Mouse (Mus musculus) adrenal gland, adult 2 months (tissue): ENCODE measurements around the gene Rdh1. TPM values are rescaled to one million over a fixed set of nuclear protein-coding genes. Genes with fewer than 3 reads are reported as not detected.

Experiments used
- polyA plus RNA-seq: library from polyadenylated mRNA; depleted of rRNA; stranded (reverse); fragments of >200 nt; gene quantifications from 2 replicates; pipeline ENCODE4 v1.2.3, GENCODE M21; 2012; rRNA removed
- total RNA-seq, 2 experiments: library from RNA; stranded (reverse); gene quantifications; 2 replicates each; pipeline ENCODE4 v1.2.3; 2021

Rdh1 gene
- total and polyA plus RNA-seq, 3 experiments, result 0.41 to 1.5 (median 0.98) TPM

Other genes with a start within 250 kb of the Rdh1 start
- gene Ndufa4l2, start 244.8 kb upstream of the Rdh1 start, total RNA-seq, result 10 to 100 TPM; 45.8 to 53.5 TPM
- gene Ndufa4l2, start 244.8 kb upstream of the Rdh1 start, polyA plus RNA-seq, result 86.0 and 107 TPM in 2 replicates
- gene Shmt2, start 237.3 kb upstream of the Rdh1 start, total RNA-seq, result 10 to 100 TPM; 43.3 to 48.8 TPM
- gene Shmt2, start 237.3 kb upstream of the Rdh1 start, polyA plus RNA-seq, result 84.2 and 106 TPM in 2 replicates
- gene Nxph4, start 225.2 kb upstream of the Rdh1 start, total RNA-seq, result 10 to 100 TPM in 1 of 2 experiments, 1 to 10 TPM in 1; 5.0 to 11.7 TPM
- gene Nxph4, start 225.2 kb upstream of the Rdh1 start, polyA plus RNA-seq, result 7.4 and 7.8 TPM in 2 replicates
- 100 to 1,000 TPM; 138 to 196 TPM for gene Lrp1, start 138.6 kb upstream of the Rdh1 start, total RNA-seq
- 197 and 201 TPM in 2 replicates for gene Lrp1, start 138.6 kb upstream of the Rdh1 start, polyA plus RNA-seq
- 100 to 1,000 TPM in 1 of 2 experiments, 10 to 100 TPM in 1; 88.3 to 109 TPM for gene Stat6, start 116.7 kb upstream of the Rdh1 start, total RNA-seq
- gene Stat6, start 116.7 kb upstream of the Rdh1 start, polyA plus RNA-seq, result 67.6 and 83.8 TPM in 2 replicates
- 1 to 10 TPM; 4.6 to 9.1 TPM for gene Nemp1, start 92.8 kb upstream of the Rdh1 start, total RNA-seq
- 1.5 and 2.6 TPM in 2 replicates for gene Nemp1, start 92.8 kb upstream of the Rdh1 start, polyA plus RNA-seq
- 10 to 100 TPM; 16.9 to 26.6 TPM for gene Nab2, start 91.2 kb upstream of the Rdh1 start, total RNA-seq
- gene Nab2, start 91.2 kb upstream of the Rdh1 start, polyA plus RNA-seq, result 35.9 and 38.7 TPM in 2 replicates
- gene Myo1a, start 54.6 kb upstream of the Rdh1 start, total RNA-seq, result 10 to 100 TPM in 1 of 2 experiments, 1 to 10 TPM in 1; 1.1 to 15.1 TPM
- 0.21 and 4.0 TPM in 2 replicates for gene Myo1a, start 54.6 kb upstream of the Rdh1 start, polyA plus RNA-seq
- gene Tac2, start 35.2 kb upstream of the Rdh1 start, total RNA-seq, result not detected
- 0.18 and 0.38 TPM in 2 replicates for gene Tac2, start 35.2 kb upstream of the Rdh1 start, polyA plus RNA-seq
- 10 to 100 TPM; 11.0 to 11.8 TPM for gene Zbtb39, start 20.2 kb upstream of the Rdh1 start, total RNA-seq
- gene Zbtb39, start 20.2 kb upstream of the Rdh1 start, polyA plus RNA-seq, result 5.6 and 5.8 TPM in 2 replicates
- gene Gpr182, start 8.0 kb upstream of the Rdh1 start, total RNA-seq, result 1 to 10 TPM; 8.2 to 8.5 TPM
- gene Gpr182, start 8.0 kb upstream of the Rdh1 start, polyA plus RNA-seq, result 18.5 and 21.0 TPM in 2 replicates
- gene Rdh16f1, start 66 bp downstream of the Rdh1 start, total RNA-seq, result 1 to 10 TPM; 1.1 to 2.9 TPM
- gene Rdh16f1, start 66 bp downstream of the Rdh1 start, polyA plus RNA-seq, result 1.5 TPM in 2 replicates
- under 1 TPM in 1 of 2 experiments, not detected in 1; 0.46 TPM for gene Rdh9, start 16.7 kb downstream of the Rdh1 start, total RNA-seq
- 0.22 and 0.31 TPM in 2 replicates for gene Rdh9, start 16.7 kb downstream of the Rdh1 start, polyA plus RNA-seq
- gene Rdh16, start 41.4 kb downstream of the Rdh1 start, total RNA-seq, result 1 to 10 TPM in 1 of 2 experiments, under 1 TPM in 1; 0.79 to 1.3 TPM
- 0.12 TPM in 1 of 2 replicates, not detected in the other for gene Rdh16, start 41.4 kb downstream of the Rdh1 start, polyA plus RNA-seq
- not detected for gene Rdh19, start 90.2 kb downstream of the Rdh1 start, total RNA-seq
- not detected in 2 replicates for gene Rdh19, start 90.2 kb downstream of the Rdh1 start, polyA plus RNA-seq
- under 1 TPM in 1 of 2 experiments, not detected in 1; 0.23 TPM for gene Rdh16f2, start 106.8 kb downstream of the Rdh1 start, total RNA-seq
- not detected in 2 replicates for gene Rdh16f2, start 106.8 kb downstream of the Rdh1 start, polyA plus RNA-seq
- gene Rdh7, start 129.1 kb downstream of the Rdh1 start, total RNA-seq, result 1 to 10 TPM in 1 of 2 experiments, not detected in 1; 2.0 TPM
- 0.17 TPM in 1 of 2 replicates, not detected in the other for gene Rdh7, start 129.1 kb downstream of the Rdh1 start, polyA plus RNA-seq
- 1 to 10 TPM in 1 of 2 experiments, under 1 TPM in 1; 0.41 to 1.9 TPM for gene Sdr9c7, start 138.8 kb downstream of the Rdh1 start, total RNA-seq
- gene Sdr9c7, start 138.8 kb downstream of the Rdh1 start, polyA plus RNA-seq, result 0.74 and 0.85 TPM in 2 replicates
- under 1 TPM in 1 of 2 experiments, not detected in 1; 0.63 TPM for gene Hsd17b6, start 247.9 kb downstream of the Rdh1 start, total RNA-seq
- gene Hsd17b6, start 247.9 kb downstream of the Rdh1 start, polyA plus RNA-seq, result not detected in 2 replicates